In genomic region chr16:95778173-95778572, GRCm38 (mm10) we compare ENCODE assay signal across 16 mouse cellular contexts.
A peak's percentile ranks its signal among the peaks of the same experiment; 100 is the strongest.
DNase-seq lines count a peak whose midpoint lies in the region; ATAC-seq and TF ChIP-seq lines count a peak whose summit lies in the region.
"Had no signal": no experiment of that assay in that cellular context is flagged by ENCODE, and none has a peak within 500 bp of the region (broad histone marks: within the 10 kb centered on the region; RNA-seq: fewer than 3 reads in every experiment).

No protein-coding gene starts in this region.

- no peaks in the 10 kb centered on the region; the same call in 1 of the 2 replicates for H3K27me3 ChIP-seq in kidney, postnatal 0 days (ENCODE audit: insufficient read depth, low read length)
- no peaks in the 10 kb centered on the region for H3K27me3 ChIP-seq in C2C12 (ENCODE audit: control insufficient read depth, insufficient read depth, insufficient read length)
- no peaks in the 10 kb centered on the region for H3K27me3 ChIP-seq in limb, embryonic 14.5 days (ENCODE audit: control insufficient read depth, insufficient read depth, low read length)
- H3K27me3 ChIP-seq: neural tube, embryonic 13.5 days had no signal

- 39% methylated on average over 4 of the region's 4 CpGs for WGBS in kidney, postnatal 0 days
- WGBS in limb, embryonic 14.5 days, result 47% methylated on average over 4 of the region's 4 CpGs

- DNase-seq in kidney, postnatal 0 days (ENCODE audit: low spot score), result peak; percentile 51
- DNase-seq in kidney, adult 8-10 months, result no peak
- DNase-seq in brain, adult 2 months (ENCODE audit: low read depth, low spot score), result peak; percentile 76
- no peak for DNase-seq in limb, embryonic 14.5 days (ENCODE audit: low spot score)
- no peak for DNase-seq in urinary bladder, postnatal 14 days (ENCODE audit: low spot score)
- no peak for DNase-seq in right cerebral cortex, postnatal 14 days
- no peak for DNase-seq in ovary, adult 18-20 months (ENCODE audit: low spot score)
- DNase-seq: cerebellum, adult 18-20 months; heart, adult 18-20 months; lung, adult 2 months; thymus, postnatal 25 days had no signal

- H3K4me1 ChIP-seq in kidney, postnatal 0 days (replicated peaks; ENCODE audit: insufficient read depth, low read length), result no peaks in the 10 kb centered on the region
- H3K4me1 ChIP-seq in limb, embryonic 14.5 days (ENCODE audit: control insufficient read depth, insufficient read depth, low read length), result peaks cover 5% of the 10 kb centered on the region; the same call in 1 of the 2 replicates
- H3K4me1 ChIP-seq: neural tube, embryonic 13.5 days had no signal

- H3K4me3 ChIP-seq in kidney, postnatal 0 days (replicated peaks; ENCODE audit: low read depth, low read length), result no peak overlapping the region
- no peak overlapping the region for H3K4me3 ChIP-seq in C2C12 (ENCODE audit: insufficient read depth, poor library complexity, severe bottlenecking)
- H3K4me3 ChIP-seq in limb, embryonic 14.5 days (replicated peaks; ENCODE audit: low read length), result no peak overlapping the region
- H3K4me3 ChIP-seq: forebrain, embryonic 10.5 days; megakaryocyte, embryonic 14.5 days; neural tube, embryonic 13.5 days had no signal

- no peak overlapping the region for H3K4me2 ChIP-seq in kidney, postnatal 0 days (ENCODE audit: low read length)
- H3K4me2 ChIP-seq in limb, embryonic 14.5 days (replicated peaks; ENCODE audit: low read depth, low read length, severe bottlenecking), result no peak overlapping the region
- H3K4me2 ChIP-seq: hindbrain, embryonic 14.5 days; neural tube, embryonic 13.5 days had no signal

- H3K9ac ChIP-seq in kidney, postnatal 0 days (ENCODE audit: low read depth, low read length), result no peak overlapping the region
- no peak overlapping the region for H3K9ac ChIP-seq in limb, embryonic 14.5 days (ENCODE audit: low read depth, low read length, severe bottlenecking)
- H3K9ac ChIP-seq: hindbrain, embryonic 14.5 days; neural tube, embryonic 13.5 days had no signal

- no peaks in the 10 kb centered on the region for H3K79me2 ChIP-seq in C2C12 (ENCODE audit: control insufficient read depth, insufficient read depth)

- no peak for TF ChIP-seq CTCF in kidney, postnatal 0 days (IDR thresholded peaks at IDR 0.05; ENCODE audit: low read depth)
- no peak for TF ChIP-seq CTCF in C2C12 (IDR thresholded peaks at IDR 0.05; ENCODE audit: control insufficient read depth, insufficient read depth, insufficient read length)

- no peaks in the 10 kb centered on the region for H3K9me3 ChIP-seq in kidney, postnatal 0 days (replicated peaks; ENCODE audit: low read length)
- H3K9me3 ChIP-seq in limb, embryonic 14.5 days (ENCODE audit: control insufficient read depth, low read length), result no peaks in the 10 kb centered on the region
- H3K9me3 ChIP-seq: forebrain, embryonic 10.5 days; neural tube, embryonic 13.5 days had no signal

- H3K79me3 ChIP-seq in C2C12 (ENCODE audit: low read depth), result no peaks in the 10 kb centered on the region

- TF ChIP-seq POLR2A in limb, embryonic 14.5 days (IDR thresholded peaks at IDR 0.05; ENCODE audit: borderline replicate concordance, extremely low read depth, insufficient read depth, insufficient read length), result no peak

- H3ac ChIP-seq in C2C12 (ENCODE audit: control insufficient read depth, insufficient read length, low read depth), result no peak overlapping the region

- ATAC-seq in kidney, postnatal 0 days (replicated peaks; ENCODE audit: low FRiP score, low read depth), result no peak
- ATAC-seq in limb, embryonic 14.5 days (ENCODE audit: low FRiP score, low read depth), result no peak

- no peak overlapping the region for H3K27ac ChIP-seq in kidney, postnatal 0 days
- H3K27ac ChIP-seq in limb, embryonic 14.5 days (replicated peaks; ENCODE audit: low read depth, low read length), result peak overlapping the region; percentile 44; the same call in 1 of the 2 replicates
- H3K27ac ChIP-seq: forebrain, embryonic 10.5 days; hindbrain, embryonic 14.5 days; neural tube, embryonic 13.5 days had no signal

- no peaks in the 10 kb centered on the region for H3K36me3 ChIP-seq in kidney, postnatal 0 days (ENCODE audit: insufficient read depth, low read length)
- no peaks in the 10 kb centered on the region for H3K36me3 ChIP-seq in C2C12 (ENCODE audit: control insufficient read depth, insufficient read depth)
- no peaks in the 10 kb centered on the region for H3K36me3 ChIP-seq in limb, embryonic 14.5 days (ENCODE audit: control insufficient read depth, insufficient read depth, low read length)
- H3K36me3 ChIP-seq: forebrain, embryonic 10.5 days; neural tube, embryonic 13.5 days had no signal

TF ChIP-seq in C2C12, 6 proteins besides CTCF, POLR2A, EP300 and RAD21:
- TF ChIP-seq FOSL1 (IDR thresholded peaks at IDR 0.05; ENCODE audit: insufficient read depth, low read length, poor library complexity, severe bottlenecking) (peak; percentile 56), MYOD1 (IDR thresholded peaks at IDR 0.05; ENCODE audit: control insufficient read depth, insufficient read length, low read depth) (no peak)

Comparison
In these comparisons a context has a peak if more than half of its experiments do, and no peak if none do; other contexts are left out.
1. DNase-seq: peak in kidney, postnatal 0 days (single experiment) and brain, adult 2 months (single experiment); none in kidney, adult 8-10 months (0 of 2), limb, embryonic 14.5 days (single experiment), urinary bladder, postnatal 14 days (single experiment), right cerebral cortex, postnatal 14 days (single experiment) and ovary, adult 18-20 months (single experiment).